Comparison of ENCODE assay signal across 25 mouse cellular contexts in the genomic region with DNA sequence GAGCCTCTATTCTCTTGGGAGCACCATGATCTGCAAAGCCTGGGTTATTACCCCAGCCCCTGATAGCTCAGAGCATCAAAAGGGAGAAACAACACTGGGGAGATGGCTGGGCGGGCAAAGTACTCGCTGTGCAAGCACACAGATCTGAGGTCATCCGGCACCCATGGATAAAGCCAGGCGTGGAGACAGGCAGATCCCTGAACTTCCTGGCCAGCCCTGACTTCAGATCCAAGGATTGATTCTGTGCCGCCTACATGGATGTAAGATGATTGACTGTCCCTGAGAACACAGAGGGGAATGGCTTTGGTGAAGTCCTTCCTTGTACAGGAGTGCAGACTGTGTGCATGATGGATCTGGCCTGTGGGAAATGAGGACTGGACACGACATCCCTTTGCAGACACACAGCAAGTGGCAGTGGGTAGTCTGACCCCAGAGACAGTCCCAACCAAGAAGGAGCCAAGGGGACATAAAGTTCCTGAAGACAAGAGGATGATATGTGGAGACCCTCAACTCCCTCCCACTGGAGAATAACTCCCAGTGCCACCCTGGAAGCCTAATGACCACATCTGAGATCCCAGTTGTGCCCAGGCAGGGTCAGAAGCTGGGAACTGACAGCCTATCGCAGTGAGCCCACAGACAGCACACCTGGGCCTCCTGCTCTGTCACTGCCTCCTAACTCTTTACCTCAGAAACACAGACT. TPM values are rescaled to one million over a fixed set of nuclear protein-coding genes. Genes with fewer than 3 reads are reported as not detected.
A peak's percentile ranks its signal among the peaks of the same experiment; 100 is the strongest.
DNase-seq lines count a peak whose midpoint lies in the region; ATAC-seq and TF ChIP-seq lines count a peak whose summit lies in the region.
"Had no signal": no experiment of that assay in that cellular context is flagged by ENCODE, and none has a peak within 500 bp of the region (broad histone marks: within the 10 kb centered on the region; RNA-seq: fewer than 3 reads in every experiment).

No protein-coding gene starts in this region.

- peaks cover 90% of the 10 kb centered on the region for H3K4me1 ChIP-seq in heart, embryonic 15.5 days (replicated peaks)
- peaks cover 96% of the 10 kb centered on the region for H3K4me1 ChIP-seq in forebrain, embryonic 10.5 days

- DNase-seq in gastrocnemius, adult 2 months: no peak
- DNase-seq in gastrocnemius, adult 8-10 months (ENCODE audit: low spot score in 2 of 2): no peak
- DNase-seq in heart, adult 9 months (ENCODE audit: low spot score in 2 of 2): no peak
- DNase-seq in lung, postnatal 36 days: peak; percentile 49
- no peak for DNase-seq in lung, postnatal 10 days
- DNase-seq in forebrain, embryonic 10.5 days (ENCODE audit: extremely low spot score, low spot score): no peak
- DNase-seq: adrenal gland, adult 8-10 months; kidney, adult 11 months; layer of hippocampus, postnatal 36 days; right cerebral cortex, postnatal 14 days; spleen, adult 18-20 months; thymus, postnatal 36 days had no signal

- no peak overlapping the region for H3K9ac ChIP-seq in heart, embryonic 15.5 days
- H3K9ac ChIP-seq: hindbrain, embryonic 15.5 days; liver, embryonic 15.5 days; midbrain, embryonic 15.5 days had no signal

- H3K4me2 ChIP-seq in heart, embryonic 15.5 days: no peak overlapping the region
- H3K4me2 ChIP-seq: hindbrain, embryonic 15.5 days; liver, embryonic 15.5 days; midbrain, embryonic 15.5 days had no signal

- H3K27ac ChIP-seq in gastrocnemius, adult 2 months: peak overlapping the region; percentile 84
- H3K27ac ChIP-seq in heart, embryonic 15.5 days: peak overlapping the region; percentile 46
- H3K27ac ChIP-seq in forebrain, embryonic 10.5 days: no peak overlapping the region
- H3K27ac ChIP-seq: hindbrain, embryonic 15.5 days; kidney, postnatal 0 days; liver, embryonic 15.5 days; midbrain, embryonic 15.5 days had no signal

- intact Hi-C loops in gastrocnemius, adult 2 months (cut with DNase I): no loop called here

- no peaks in the 10 kb centered on the region for H3K9me3 ChIP-seq in heart, embryonic 15.5 days (replicated peaks)
- no peaks in the 10 kb centered on the region for H3K9me3 ChIP-seq in forebrain, embryonic 10.5 days
- H3K9me3 ChIP-seq: hindbrain, embryonic 15.5 days; liver, embryonic 15.5 days; midbrain, embryonic 15.5 days had no signal

- no peak overlapping the region for H3K4me3 ChIP-seq in gastrocnemius, adult 2 months
- no peak overlapping the region for H3K4me3 ChIP-seq in heart, embryonic 15.5 days
- no peak overlapping the region for H3K4me3 ChIP-seq in forebrain, embryonic 10.5 days
- H3K4me3 ChIP-seq: hindbrain, embryonic 15.5 days; liver, embryonic 15.5 days; midbrain, embryonic 15.5 days; myocyte had no signal

- WGBS in heart, embryonic 15.5 days: 68% methylated on average over 7 of the region's 7 CpGs
- WGBS in forebrain, embryonic 10.5 days: 90% methylated on average over 7 of the region's 7 CpGs

- no peaks in the 10 kb centered on the region for H3K27me3 ChIP-seq in heart, embryonic 15.5 days
- H3K27me3 ChIP-seq in forebrain, embryonic 10.5 days (ENCODE audit: poor library complexity, severe bottlenecking): no peaks in the 10 kb centered on the region
- H3K27me3 ChIP-seq: hindbrain, embryonic 15.5 days; liver, embryonic 15.5 days; midbrain, embryonic 15.5 days had no signal

- no peak for TF ChIP-seq CTCF in gastrocnemius, adult 2 months (IDR thresholded peaks at IDR 0.05)

- H3K36me3 ChIP-seq in heart, embryonic 15.5 days: no peaks in the 10 kb centered on the region
- H3K36me3 ChIP-seq in forebrain, embryonic 10.5 days (replicated peaks): peaks cover 62% of the 10 kb centered on the region
- H3K36me3 ChIP-seq: hindbrain, embryonic 15.5 days; liver, embryonic 15.5 days; midbrain, embryonic 15.5 days had no signal

- no peak for ATAC-seq in heart, embryonic 15.5 days (replicated peaks; ENCODE audit: insufficient number of reproducible peaks, insufficient read depth, low FRiP score, low read depth)
- ATAC-seq: midbrain, embryonic 15.5 days had no signal

RNA-seq across cellular contexts. Expression of a gene that starts 12.2 kb away (rescaled TPM):
- total RNA-seq in gastrocnemius, adult 2 months (2021): 1 to 10 TPM; 2.8 to 4.5 TPM
- total RNA-seq in gastrocnemius, adult 8-10 months (2022): 1 to 10 TPM; 1.7 to 3.5 (median 2.3) TPM
- polyA plus RNA-seq in heart, embryonic 15.5 days (2015; fragmentation: Nextera tagmentation; extraction: Ambion mirVana): 1.7 and 2.7 TPM in 2 replicates
- 3.5 and 4.0 TPM in 2 replicates for polyA plus RNA-seq in forebrain, embryonic 10.5 days (2016; fragmentation: Nextera tagmentation; extraction: Ambion mirVana)

RNA-seq across cellular contexts. Expression of a gene that starts 20.0 kb away (rescaled TPM):
- total RNA-seq in gastrocnemius, adult 2 months (2021): not detected
- not detected for total RNA-seq in gastrocnemius, adult 8-10 months (2022)
- polyA plus RNA-seq in heart, embryonic 15.5 days (2015; fragmentation: Nextera tagmentation; extraction: Ambion mirVana): not detected in 2 replicates
- not detected in 2 replicates for polyA plus RNA-seq in forebrain, embryonic 10.5 days (2016; fragmentation: Nextera tagmentation; extraction: Ambion mirVana)
- total RNA-seq: adrenal gland, adult 8-10 months; gastrocnemius, adult 18-20 months; granulocyte monocyte progenitor cell, adult 5-6 weeks; layer of hippocampus, postnatal 36 days; left cerebral cortex, postnatal 25 days; megakaryocyte-erythroid progenitor cell, adult 5-6 weeks; neutrophil, adult 5-6 weeks had no signal
- polyA plus RNA-seq: forebrain, embryonic 11.5 days; hindbrain, embryonic 15.5 days; limb, embryonic 14.5 days; liver, embryonic 15.5 days; midbrain, embryonic 15.5 days; myocyte had no signal

RNA-seq across cellular contexts. Expression of a gene that starts 59.9 kb away (rescaled TPM):
- 1 to 10 TPM; 1.2 to 1.6 TPM for total RNA-seq in gastrocnemius, adult 2 months (2021)
- 1 to 10 TPM; 2.2 to 2.5 (median 2.3) TPM for total RNA-seq in gastrocnemius, adult 8-10 months (2022)
- polyA plus RNA-seq in heart, embryonic 15.5 days (2015; fragmentation: Nextera tagmentation; extraction: Ambion mirVana): 30.4 and 31.4 TPM in 2 replicates
- polyA plus RNA-seq in forebrain, embryonic 10.5 days (2016; fragmentation: Nextera tagmentation; extraction: Ambion mirVana): 58.0 and 59.1 TPM in 2 replicates
